Mouse (Mus musculus) cerebellum, adult 18-20 months (tissue): ENCODE measurements at regions not wholly inside any gene's neighbourhood (a gene's known extent, or its start where the extent isn't known, plus 50 kb on each side); places are given as distances from the start of the nearest gene placed in this dataset.

Source experiments
- DNase-seq, 2 experiments: peaks; one replicate each; pipeline ENCODE4 v3.0.0; 2021

DNA sequence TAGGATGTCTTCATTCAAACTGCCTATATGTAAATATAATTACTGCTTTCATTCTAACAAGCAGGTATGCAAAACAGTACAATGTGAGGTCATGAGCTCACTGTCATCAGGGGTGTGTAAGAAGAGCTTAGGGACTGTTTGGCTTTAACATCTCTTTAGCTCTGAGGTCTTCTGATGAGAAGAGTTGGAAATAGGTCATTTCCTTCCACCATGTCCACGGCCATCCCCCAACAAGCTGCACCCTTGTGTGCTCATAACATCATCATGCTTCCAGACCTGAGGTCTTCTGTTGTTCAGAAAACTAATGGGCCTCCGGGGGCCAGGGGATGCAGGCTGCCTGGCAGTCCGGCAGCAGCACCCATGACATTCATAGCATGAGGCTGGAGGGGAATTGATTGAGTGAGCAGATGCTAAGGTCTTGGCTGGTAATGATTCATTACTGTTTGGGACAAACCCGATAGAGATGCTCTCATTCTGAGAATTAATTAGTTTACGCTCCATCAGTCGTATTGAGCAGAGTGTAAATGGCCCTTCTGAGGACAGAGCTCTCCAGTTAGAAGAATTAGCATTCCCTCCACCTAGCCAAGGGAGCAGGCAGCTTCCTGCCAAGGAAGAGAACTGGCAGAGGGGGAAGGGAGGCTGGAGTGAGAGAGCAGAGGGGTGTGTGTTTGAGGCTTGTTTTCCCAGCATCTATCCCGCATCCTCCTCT lies 64.0 kb downstream of the Rps24 start:
- peak in 1 of 2 experiments; percentile 41 for DNase-seq

DNA sequence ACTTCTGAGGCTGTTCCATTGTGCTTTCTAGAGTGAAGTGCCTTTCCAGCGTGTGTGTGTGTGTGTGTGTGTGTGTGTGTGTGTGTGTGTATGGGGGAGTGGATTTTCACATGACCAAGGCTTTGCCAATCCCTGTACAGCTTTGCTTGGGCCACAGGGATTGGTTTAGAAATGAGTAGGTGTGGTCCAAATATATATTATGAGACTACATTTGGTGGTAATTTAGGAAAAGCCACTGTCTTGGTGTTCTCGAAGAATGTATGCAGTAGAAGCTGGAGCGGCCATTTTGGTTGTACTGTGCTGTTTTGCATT lies 64.5 kb downstream of the Rps24 start:
- no peak for DNase-seq

DNA sequence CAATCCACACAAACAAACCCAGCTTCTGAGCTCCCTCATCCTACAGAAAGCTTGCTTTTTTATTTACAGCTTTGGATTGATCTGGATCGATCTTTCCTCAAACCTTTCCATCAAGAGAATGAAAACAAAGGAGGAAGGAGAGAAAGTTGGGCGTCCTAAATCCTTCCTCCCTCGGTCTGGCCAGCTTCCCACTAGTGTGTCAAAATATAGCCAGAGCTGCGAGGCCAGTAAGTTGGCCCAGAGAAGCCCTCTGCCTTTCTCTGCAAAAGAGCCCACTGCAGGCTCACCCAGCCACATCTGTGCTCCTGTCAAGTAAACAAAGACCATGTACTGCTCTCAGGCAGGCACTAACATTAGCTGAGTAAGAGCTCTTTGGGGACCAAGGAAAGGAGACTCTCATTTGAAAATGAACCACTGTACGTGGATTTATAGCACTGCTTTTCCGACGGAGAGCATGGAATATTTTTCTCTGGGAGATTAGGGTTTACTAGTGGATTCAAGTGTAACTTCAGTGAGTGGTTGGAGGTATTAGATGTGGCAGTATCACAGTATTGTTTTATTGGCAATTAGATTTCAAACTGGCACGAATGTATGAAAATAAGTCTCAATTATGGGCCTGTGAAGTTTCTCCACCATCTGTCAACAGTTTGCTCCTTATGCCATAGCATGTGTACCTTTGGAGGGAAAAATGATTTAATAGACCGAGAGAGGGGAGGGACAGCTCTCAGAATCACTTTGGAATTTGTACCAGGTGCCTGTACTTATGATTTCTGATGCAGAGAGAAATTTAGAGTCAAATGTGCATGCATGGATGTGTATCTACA lies 78.1 kb downstream of the Rps24 start:
- DNase-seq, result peak in 1 of 2 experiments; percentile 22

DNA sequence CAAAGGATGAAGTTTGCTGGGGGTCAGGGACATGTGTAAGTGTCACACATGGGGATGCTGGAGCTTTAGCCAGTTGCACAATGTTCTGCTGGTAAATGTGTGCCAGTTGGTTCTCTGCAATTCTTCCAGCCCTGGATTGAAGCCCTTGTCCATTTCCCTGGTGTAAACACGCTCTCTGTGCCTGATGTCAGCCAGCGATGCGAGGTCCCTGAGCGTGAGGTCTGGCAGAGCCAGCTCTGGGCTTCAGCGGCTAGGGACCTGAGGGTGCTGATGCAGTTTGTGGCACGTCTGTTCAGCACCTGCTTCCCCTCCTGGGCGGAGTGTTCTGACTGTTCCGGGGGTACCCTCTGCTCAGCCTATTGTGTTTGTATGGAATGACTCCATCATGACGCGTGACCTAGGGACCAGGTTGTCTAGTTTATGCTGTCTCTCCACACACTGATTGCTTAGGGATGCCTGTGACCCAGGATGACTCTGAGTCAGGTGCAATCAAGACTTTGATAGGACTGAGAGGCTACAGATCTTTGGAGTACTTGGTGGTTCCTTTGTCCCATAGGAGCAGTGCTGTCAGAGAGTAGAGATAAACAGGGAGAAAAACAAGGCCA lies 78.9 kb downstream of the Rps24 start:
- DNase-seq, result no peak

DNA sequence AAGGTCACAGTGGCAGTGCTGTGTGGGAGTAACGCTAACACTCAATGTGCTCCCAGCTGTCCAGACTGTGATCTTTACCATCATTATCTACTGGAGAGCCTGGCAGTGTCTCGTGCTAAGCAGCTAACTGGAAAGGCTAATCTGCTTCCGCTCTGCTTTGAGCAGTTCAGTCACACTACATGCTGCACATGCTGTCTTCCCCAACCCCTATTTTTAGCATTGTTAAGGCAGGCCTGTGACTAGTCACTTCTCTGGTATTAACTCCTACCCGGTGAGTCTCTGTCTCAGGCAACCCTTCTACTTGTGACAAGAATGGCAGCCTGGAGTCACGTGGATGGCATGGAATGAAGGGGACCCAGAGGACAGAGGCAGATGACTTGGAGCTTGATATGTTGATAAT lies 88.2 kb downstream of the Rps24 start:
- no peak for DNase-seq

DNA sequence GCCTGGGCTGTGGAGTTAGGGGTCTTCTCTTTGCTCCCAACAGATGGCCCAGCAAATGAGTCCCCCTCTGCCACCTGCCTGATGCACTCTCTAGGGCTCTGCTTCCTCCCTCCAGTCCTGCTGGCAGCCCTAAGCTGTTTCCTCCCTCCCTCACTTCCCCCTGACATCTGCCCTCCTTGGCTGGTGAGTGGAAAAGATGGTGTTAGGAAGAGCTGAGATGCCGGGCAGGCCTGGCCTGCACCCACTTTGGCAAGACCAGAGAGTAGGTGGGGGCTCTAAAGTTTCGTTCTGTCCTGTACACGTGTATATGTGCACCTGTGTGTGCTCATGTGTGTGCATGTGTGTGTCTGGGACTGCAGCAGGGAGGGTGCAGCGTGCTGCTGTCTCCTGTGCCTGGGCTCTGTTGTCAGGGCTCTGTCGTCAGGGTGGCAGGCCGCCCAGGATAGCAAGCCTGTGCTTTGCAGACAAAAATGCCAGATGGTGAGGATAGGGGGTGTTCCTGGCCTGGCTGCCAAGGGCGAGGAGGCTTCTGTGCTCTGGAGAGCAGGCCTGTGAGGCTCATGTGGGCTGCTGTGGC lies 91.7 kb downstream of the Rps24 start:
- DNase-seq, result peak; percentile 95 to 97

DNA sequence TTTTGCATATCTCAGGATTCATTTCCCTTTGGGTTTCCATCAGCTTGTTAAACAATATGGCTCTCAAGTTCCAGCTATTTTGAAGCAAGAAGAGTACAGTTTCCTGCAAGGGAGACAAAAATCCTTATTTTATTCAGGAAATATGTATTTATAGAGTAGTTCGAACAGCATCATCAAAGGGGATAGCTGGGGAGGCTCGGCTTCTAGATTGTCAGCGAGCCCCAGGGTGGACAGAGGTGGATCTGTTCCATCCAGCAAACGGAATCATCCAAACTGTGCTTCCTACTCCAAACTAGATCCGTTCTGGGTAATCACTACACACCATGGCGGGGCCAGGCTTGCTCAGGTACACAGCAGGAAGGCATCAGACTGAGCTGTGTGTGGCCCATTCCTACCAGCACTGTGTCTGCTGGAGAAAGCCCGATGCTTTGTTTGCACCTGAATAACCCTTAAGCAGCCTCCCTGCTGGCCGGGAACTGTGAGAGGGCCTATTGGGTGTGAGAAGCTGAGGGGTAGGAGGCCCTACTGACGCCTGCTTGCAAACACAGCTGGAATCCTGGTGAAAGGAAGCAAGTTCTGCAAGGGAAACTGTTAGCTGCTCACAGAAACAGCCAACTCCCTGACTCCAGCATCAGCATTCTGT lies 92.3 kb downstream of the Rps24 start:
- peak; percentile 44 to 60 for DNase-seq

DNA sequence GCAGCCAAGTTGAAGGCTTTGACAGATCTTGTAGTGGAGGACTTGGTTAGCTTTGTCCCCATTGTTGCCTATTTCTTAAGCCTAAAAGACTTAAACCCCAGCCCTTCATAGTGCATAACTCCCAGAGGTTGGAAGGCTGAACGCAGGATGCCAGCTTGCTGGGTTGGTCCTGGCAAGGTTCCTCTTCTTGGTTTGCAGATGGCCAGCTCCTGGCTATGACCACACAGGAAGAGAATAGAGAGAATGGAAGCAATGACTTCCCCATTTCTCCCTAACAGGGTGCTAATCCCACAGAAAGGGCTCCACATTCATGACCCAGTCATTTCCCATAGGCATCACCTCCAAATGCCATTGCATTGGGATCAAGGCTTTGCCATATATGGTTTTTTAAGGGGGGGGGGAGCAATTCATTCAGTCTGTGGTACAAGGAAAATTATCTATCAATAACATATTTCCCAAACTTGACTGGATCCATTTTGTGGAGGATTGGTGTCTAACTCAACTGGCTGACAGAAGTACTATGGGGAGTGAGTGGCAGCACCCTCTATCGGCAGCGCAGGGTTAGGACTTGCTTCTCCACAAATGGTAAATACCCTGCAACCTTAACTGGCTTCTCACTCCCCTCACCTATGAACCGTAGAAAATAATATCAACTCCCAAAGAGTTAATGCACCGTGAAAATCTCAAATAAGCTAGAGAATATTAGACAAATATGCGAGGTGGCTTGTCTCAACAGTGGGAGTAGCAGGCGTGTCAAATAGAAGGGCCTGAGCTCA lies 99.4 kb downstream of the Rps24 start:
- DNase-seq, result no peak

DNA sequence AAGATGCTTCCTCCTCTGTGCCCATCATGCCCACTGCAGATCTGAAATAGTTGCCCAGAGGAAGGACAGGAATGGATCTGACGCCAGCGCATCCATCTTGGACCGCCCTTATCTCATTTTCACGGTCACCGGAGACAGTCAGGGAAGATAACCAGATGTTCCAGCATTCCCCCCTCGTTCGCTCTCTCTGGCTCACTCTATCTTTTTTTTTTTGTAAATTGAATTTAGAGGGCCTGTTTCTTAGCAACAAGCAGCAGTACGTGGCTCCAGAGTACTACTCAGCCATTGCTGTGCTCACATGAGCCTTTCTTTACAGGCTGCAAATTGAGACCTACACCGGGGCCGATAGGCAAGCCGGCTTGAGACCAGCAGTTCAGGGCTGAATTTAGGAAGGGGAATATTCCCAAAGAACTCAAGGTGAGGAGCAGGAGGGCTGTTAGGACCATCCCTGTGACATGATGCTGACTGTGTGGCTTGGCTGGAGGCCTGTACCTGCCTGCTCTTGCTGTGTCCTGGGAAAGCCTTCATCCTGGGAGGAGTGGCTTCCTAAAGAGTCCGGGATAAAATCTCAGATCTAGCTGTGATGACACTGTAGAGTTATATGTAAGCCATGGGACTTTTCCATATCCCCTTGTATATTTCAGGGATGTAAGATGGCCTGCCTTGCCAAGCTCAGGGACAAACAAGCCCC lies 100.2 kb downstream of the Rps24 start:
- DNase-seq, result no peak

DNA sequence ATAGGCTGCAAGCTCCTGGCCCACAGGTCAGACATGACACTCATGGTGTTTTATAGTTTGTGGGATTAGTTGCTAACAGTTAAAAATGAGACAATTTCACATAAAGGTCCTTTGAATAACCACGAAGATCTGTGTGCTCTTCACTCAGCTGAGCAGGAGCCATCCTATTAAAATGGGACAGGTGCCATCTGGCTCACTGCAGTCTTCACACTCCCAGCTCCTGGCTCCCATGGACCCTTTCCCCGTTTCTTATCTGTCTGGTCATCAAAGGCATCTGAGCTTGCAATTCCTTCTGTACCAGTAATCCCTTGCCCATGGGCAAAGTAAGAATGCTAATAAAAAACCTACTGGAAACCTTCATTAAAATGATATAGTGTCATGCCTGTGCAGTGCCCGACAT lies 101.1 kb downstream of the Rps24 start:
- DNase-seq, result no peak

DNA sequence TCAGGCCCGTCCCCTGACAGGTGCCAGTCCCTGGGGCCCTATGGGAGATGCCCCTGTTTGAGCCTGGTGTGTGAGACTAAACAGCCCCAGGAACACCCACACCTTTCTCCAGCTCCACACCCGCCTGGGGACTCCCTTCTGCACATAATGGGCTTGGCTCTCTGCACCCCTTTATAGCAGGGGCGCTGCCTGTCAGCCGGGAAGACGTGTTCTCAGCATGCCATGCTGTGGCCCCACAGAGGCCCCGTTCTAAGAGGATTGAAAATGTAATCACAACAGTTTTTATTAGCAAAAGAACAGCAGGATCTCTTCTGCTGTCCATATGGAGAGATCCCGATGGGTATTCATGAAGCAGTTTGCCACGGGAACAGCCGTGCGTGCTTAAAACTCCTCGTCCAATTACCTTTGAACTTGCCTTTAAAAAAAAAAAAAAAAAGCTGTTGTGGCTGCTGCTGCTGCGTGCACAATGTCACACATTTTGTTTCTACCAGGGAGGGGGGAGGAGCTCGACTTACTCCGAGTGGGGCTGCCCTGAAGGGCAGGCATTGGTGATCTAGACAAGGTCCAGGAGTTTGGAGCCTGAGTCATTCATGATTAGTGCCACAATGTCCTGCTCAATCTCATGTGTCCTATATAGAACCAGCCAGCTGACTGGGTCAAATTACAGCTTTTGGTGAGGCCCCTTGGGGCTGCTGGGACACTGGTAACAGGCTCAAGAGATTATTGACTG lies 119.7 kb downstream of the Rps24 start:
- DNase-seq, result peak in 1 of 2 experiments; percentile 43

DNA sequence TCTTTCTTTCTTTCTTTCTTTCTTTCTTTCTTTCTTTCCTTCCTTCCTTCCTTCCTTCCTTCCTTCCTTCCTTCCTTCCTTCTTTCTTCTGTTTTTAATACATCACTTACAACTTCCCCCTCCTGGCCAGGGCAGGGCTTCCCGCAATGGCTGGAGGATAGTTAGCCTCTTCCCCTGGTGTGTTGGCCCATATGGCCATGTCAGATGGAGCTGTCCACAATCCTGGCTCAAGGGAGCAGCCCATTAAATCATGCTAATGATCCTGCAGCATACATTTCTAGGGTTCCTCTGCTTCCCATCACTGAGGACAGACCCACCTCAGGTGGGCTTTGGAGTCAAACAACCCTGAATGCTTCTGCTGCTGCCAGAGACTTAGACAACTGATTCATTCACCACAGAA lies 121.4 kb downstream of the Rps24 start:
- peak; percentile 80 to 88 for DNase-seq

DNA sequence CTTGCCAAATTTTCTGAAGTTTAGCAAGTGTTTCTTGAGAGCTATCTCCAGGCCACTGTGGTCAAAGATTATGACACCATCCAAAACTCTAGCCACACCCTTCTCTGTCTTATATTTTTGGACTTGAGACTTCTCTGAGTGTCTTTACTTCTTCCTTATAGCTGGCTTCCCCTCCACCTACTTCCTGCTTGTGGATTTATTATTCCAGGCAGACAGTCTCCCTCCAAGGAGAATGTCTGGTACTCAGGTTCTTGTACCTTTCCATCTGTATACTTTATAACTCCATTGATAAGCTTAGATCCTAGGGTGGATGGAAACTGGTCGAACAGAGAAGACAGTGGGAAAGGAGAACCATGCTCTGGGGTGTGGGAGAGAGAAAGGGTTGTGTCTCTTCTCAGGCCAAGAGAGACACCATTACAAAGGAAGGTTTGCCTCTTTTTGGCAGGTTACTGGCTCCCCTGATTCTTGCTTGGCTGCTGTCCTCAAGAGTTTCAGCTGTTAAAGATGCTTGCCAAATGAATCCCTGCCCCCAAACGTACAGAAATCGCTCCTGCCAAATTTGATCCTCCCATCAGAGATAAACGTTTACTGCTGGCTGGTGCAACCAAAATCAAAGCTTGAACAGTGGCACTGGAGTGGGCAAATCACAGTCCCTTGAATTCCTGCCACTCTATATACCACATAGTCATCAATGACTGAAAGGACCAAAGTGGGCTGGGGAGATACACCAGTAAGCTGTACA lies 125.5 kb downstream of the Rps24 start:
- peak; percentile 64 to 73 for DNase-seq

DNA sequence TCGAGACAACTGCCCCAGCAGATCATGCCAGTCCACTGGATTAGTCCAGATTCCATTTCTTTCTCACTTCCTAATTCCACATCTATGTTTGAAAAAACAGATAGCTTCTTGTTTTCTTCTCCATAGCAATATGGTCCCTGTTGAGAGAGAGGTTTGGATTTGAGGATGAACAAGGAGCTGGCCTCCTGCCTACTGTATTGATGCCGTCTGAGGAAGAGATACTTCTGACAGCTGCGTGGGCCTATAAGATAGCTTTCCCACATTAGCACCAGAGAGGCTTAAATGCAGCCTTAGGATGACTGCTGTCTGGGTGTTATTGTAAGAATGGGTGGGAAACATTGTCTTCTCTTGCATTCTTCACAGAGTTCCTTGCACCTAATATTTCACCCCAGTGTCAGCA lies 128.9 kb downstream of the Rps24 start:
- DNase-seq, result no peak

DNA sequence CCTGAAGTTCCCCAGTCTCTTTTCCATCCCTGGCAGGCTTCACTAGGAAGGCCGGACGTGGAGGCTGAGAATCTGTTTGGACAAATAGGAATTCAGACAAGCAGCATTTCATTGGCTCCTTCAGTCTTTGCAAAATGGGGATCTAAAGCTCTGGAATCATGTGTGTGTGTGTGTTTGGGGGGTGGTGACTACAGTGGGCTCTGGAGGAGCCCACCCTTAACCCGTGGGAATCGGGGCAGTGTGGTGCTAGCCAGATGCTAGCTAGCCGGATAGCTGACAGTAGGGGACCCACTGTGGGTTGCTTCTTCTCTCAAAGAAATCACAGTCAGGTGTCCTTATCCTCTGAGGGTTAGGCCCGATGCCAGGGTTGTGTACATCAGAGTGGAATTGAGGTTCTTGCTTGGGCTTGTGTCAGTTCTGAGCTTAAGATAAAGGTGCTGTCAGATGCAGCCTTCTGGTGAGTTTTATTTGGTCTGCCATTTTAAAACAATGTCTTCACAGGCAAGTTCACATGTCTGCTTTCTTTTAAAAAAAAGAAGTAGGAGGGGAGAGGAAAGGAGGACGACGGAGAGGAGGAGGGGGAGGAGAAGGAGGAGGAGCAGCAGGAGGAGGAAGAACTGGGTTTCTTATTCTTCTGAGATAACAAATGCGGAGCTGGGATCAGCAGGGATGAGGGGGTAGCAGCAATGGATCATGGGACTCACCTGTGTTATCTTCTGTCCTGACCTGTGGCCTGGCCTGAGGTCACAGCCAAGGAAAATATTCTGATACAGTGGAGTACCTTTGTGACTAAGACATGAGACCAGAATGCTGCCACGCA lies 129.6 kb downstream of the Rps24 start:
- DNase-seq, result no peak

DNA sequence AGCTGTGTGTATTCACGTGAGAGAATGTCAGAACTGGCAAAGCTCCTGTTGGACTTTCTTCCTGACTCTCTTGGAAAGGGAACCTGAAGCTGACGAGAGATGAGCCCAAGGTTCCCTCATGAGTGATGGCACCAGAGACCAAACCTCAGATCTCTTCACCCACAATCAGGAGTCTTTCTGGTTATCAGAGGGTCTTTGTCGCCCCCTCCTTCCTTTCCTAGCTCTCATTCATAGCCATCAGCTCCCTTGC lies 130.1 kb downstream of the Rps24 start:
- DNase-seq, result no peak

DNA sequence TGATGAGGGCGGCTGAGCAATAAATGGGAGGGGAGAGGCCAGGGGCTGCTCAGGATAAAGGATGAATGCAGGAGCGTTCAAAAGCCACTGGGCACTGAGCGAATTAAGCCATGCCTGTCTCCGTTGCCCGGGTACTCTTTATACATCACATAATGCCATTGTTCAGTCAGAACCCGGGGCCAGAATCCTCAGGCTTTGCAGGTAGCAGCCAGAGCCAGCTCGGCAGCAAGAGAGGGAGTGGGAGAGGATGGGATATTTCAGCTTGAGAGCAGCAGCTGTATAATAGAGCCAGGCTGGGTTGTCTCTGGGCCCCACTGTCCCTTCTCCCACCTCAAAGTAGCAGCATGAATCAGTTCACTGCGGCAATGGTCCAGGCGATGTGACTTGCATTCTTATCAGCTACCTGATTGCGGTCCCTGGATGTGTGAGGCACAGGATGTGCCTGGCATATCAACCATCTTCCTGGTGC lies 130.5 kb downstream of the Rps24 start:
- no peak for DNase-seq

DNA sequence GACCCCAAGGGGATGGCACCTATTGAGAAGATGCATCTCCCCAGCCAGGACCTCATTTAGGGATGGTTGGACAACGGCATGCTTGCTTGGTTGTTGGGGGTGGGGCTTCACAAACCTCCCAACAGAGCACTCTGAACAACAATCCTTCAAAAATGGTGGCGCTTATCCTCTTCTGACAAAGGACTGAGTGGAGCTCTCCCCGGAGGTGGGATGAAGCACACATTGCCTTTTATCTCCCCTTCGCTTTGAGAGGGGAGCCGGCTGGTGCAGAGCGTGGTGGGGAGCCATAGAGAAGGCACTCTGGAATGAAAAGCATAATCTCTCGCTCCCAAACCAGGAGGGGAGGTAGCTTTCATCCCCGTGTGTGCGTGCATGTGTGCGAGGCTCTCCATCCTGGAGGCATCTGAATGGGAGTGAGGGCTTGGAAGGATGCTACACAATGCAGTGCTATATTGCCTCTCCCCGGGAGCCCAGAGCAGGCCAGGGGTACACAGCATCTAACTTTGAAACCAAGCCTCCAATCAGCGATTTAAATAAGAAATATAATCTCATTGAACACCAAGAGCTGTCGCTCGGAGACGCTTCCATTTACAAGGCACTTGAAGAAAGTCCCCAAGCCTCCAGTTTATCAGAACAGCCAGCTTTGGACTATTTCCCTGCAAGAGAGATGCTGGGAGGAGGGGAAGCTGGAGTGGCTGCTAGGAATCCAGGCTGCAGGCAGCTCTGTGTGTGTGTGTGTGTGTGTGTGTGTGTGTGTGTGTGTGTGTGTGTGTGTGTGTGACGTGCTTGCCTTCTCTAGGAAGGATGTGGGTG lies 131.5 kb downstream of the Rps24 start:
- no peak for DNase-seq

DNA sequence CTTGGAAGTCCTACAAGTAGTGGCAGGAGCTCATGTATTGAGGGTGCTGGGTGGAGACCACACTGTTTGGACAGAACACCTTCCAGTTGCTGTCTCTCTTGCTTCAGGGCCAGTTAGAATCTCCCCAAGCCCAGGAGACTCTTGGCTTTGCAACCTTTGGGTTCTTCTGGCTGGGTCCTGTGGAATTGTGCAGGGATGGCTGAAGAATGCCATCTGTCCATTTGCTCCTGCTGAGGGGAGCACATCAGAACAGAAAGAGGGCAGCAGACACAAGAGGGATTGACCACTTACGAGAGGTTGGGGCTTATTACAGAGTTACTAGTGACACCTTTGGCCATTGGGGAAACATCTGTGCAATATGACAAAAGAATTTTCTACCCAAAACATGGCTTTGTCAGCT lies 145.1 kb downstream of the Rps24 start:
- DNase-seq, result peak; percentile 37 to 48
